Mouse (Mus musculus) cortical plate, adult 2 months (tissue): ENCODE data around the gene Ttc28. TPM values are rescaled to one million over a fixed set of nuclear protein-coding genes. Genes with fewer than 3 reads are reported as not detected.

Experiments
- H3K27ac ChIP-seq: fragments of 200-500 bp; 2 replicates; pipeline ENCODE4 v1.5.1; 2012; ENCODE audit warnings: low read length, control low read depth, inconsistent platforms; ENCODE audit not compliant: insufficient read depth
- H3K4me1 ChIP-seq: fragments of 200-500 bp; 2 replicates; pipeline ENCODE4 v1.6.1; 2011; ENCODE audit warnings: low read length; ENCODE audit not compliant: control insufficient read depth, insufficient read depth
- H3K4me3 ChIP-seq: fragments of 200-500 bp; 2 replicates; pipeline ENCODE4 v1.5.1; 2011; ENCODE audit warnings: mild to moderate bottlenecking, low read length, control low read depth; ENCODE audit not compliant: insufficient read depth
- CTCF ChIP-seq: fragments of 200-500 bp; IDR thresholded peaks from 2 replicates; pipeline ENCODE4 v1.5.1; 2011; ENCODE audit warnings: mild to moderate bottlenecking, control low read depth, low read length; ENCODE audit not compliant: insufficient read depth; ENCODE audit errors: extremely low read depth
- POLR2A ChIP-seq: fragments of 200-500 bp; IDR thresholded peaks from 2 replicates; pipeline ENCODE4 v1.6.1; 2011; ENCODE audit warnings: mild to moderate bottlenecking, low read length, control low read depth; ENCODE audit not compliant: insufficient read depth; ENCODE audit errors: extremely low read depth
- polyA plus RNA-seq: library from polyadenylated mRNA; depleted of rRNA; stranded (reverse); fragments of >200 nt; gene quantifications from 2 replicates; pipeline ENCODE4 v1.2.3, GENCODE M21; 2012

Ttc28 gene
- polyA plus RNA-seq, 1 experiment = 3.7 TPM

DNA sequence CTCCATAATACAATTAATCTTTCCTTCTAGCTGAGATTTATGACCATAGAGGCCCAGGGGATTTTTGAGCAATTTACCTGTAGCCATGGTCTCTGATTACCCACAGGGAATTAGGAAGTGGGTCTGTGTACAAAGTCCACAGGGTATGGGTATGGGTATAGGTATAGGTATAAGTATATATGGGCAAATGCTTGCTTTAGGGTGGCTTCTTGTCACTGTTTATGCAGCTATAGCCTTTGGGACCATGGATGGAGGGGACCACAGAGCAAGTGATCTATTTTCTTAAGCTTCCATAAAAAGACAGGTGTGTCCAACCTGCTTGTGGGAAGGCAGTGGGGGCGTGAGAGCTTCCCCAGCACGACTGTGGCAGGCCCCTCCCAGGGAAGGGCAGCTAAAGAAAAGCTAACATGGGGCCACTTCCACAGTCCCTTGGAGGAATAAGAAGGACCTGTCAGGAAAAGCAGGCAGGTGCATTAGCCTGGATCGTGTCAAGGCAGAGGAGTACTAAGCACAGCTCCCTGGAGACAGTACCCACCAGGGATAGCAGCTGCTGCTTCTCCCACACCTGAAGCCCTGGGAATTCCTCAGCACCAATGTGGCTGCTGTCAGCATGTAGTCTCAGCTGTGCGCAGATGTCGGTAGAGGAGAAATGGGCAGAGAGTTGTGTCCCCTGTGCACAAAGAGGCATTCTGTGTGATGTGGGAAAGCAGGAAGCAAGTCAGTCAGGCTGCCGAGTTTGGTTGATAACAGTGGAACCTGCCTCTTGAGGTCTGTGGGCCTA is 338.7 kb downstream of the Ttc28 start:
- Histone ChIP-seq H3K27ac (no peak overlapping the region), H3K4me1 (peaks cover 5% of the 10 kb centered on the region)

DNA sequence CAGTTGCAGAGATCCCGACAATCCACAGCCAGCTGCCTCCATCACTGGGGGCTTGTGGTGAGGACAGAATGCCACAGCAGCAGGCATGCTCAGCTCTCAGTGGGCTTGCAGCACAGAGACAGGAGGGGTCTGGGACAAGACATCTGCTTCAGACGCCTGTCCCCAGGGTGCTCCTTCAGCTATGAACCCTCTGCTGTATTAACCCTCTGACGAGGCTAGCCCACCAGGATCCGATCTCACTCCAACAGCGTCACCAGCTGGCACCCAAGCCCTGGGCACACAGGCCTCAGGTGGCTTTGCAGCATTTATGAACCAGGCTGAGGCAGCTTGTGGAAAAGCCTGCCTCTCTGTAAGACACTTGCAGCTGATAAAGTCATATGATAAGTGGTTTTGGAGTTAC is 339.4 kb downstream of the Ttc28 start:
- peaks cover 5% of the 10 kb centered on the region for H3K4me1 ChIP-seq
- H3K27ac ChIP-seq = no peak overlapping the region
- no peak overlapping the region for H3K4me3 ChIP-seq
- TF ChIP-seq POLR2A (no peak), CTCF (no peak)

More for the DNA sequence above, 338.7 kb downstream of the Ttc28 start:
- TF ChIP-seq POLR2A (no peak), CTCF (no peak)
- H3K4me3 ChIP-seq = no peak overlapping the region

DNA sequence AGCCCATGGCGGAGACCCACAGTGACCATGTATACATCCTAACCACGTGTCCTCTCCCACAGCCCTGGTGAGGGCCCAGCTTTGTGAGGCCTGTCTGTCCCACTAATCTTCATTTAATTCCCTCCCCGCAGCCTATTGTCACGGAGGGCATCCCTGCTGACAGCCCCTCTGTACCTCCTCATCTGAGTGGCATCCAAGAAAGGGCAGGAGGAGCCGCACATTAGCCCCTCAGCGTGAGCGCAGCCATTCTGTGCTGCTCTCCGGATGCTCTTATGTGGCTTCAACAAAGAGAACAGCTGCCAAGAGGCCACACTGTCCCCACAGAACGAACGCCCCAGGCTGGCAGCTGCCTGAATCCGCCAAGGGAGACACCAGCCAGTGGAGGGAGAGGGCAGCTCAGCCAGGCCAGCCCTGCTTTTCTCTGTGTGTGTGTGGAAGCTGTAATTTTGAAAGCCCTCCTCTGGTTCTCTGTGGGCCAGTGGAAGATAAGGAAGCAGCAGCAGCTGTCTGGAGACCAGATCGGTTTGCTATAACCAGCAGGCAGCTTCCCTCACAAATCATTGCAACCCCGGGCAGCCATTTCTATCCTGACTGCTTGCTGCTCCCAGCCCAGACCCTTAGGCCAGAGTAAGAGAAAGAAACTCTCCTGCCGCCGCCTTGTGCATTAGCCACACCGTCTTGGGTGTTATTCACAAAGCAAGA is 341.2 kb downstream of the Ttc28 start:
- no peak for TF ChIP-seq CTCF
- no peak for TF ChIP-seq POLR2A
- no peak overlapping the region for H3K27ac ChIP-seq
- H3K4me1 ChIP-seq = peaks cover 3% of the 10 kb centered on the region
- H3K4me3 ChIP-seq = no peak overlapping the region

DNA sequence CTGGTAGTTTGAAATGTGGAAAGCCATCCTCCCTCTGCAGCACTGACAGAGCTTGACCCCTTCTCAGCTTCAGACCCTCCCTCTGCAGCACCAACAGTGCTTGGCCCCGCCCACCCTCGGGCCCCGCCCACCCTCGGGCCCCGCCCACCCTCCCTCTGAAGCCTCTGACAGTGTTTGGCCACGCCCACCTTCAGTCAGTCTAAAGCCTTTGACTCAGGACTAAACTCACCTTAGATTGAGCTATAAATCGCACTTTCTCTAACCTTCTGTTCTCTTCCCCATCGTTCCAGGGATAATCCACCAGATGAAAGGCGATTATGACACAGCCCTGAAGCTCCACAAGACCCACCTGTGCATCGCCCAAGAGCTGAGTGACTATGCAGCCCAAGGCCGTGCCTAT is 343.2 kb downstream of the Ttc28 start:
- TF ChIP-seq POLR2A (no peak), CTCF (no peak)
- Histone ChIP-seq H3K27ac (no peak overlapping the region), H3K4me1 (no peaks in the 10 kb centered on the region), H3K4me3 (no peak overlapping the region)

DNA sequence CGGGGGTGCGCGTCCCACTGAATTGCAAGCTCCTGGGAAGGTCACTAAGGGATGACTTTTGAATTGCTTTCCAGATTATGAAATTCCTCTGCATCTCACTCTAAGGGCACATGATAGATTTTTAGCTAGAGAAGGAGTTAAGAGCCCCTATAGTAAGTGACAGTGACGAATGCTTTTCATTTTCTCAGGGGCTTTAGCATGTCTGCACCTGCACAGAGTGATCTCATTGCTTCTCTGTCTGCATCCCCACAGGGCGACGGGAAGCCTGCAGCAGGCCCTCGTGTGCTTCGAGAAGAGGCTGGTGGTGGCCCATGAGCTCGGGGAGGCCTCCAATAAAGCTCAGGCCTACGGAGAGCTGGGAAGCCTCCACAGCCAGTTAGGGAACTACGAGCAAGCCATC is 345.7 kb downstream of the Ttc28 start:
- no peaks in the 10 kb centered on the region for H3K4me1 ChIP-seq
- no peak overlapping the region for H3K27ac ChIP-seq
- TF ChIP-seq POLR2A (no peak), CTCF (no peak)
- no peak overlapping the region for H3K4me3 ChIP-seq

DNA sequence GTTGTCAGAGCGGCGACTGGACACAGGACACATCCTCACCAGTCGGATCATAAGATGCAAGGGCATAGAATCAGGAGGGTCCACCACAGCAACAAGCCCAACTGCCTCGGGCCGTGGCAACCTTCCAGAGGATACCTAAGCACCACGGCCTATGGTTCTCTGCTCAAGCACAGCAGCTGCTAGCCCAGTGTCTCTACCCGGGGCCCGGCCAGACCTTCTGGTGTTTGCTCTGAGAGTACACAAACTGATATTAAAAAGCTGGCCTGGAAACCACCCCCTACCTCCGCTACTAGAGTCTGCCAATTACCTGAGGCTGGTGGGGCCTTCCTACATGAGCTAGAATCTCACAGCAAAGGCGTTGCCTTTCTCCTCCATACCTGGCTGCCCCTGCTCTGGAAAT is 346.9 kb downstream of the Ttc28 start:
- TF ChIP-seq CTCF (no peak), POLR2A (no peak)
- no peak overlapping the region for H3K4me3 ChIP-seq
- no peak overlapping the region for H3K27ac ChIP-seq
- no peaks in the 10 kb centered on the region for H3K4me1 ChIP-seq

DNA sequence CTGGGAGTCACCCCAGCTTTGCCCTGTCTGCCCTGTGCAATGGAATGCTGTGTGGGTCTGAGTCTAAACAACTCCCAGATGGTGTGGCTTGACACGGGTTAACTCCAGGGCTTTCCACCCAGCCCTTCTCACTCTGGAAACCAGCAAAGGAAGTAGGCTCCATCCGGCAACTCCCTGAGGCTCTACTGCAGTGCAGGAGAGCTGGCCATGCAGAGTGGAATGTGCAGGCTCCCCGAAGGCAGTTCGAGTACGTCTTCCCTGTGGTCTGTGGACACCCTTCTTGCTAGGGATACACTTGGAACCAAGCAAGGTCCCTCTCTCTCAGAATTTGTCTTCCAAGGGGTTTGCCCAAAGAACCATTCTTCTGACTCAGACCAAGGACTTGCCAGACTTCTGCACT is 348.2 kb downstream of the Ttc28 start:
- H3K27ac ChIP-seq = no peak overlapping the region
- TF ChIP-seq CTCF = no peak
- no peak for TF ChIP-seq POLR2A
- no peaks in the 10 kb centered on the region for H3K4me1 ChIP-seq
- no peak overlapping the region for H3K4me3 ChIP-seq

DNA sequence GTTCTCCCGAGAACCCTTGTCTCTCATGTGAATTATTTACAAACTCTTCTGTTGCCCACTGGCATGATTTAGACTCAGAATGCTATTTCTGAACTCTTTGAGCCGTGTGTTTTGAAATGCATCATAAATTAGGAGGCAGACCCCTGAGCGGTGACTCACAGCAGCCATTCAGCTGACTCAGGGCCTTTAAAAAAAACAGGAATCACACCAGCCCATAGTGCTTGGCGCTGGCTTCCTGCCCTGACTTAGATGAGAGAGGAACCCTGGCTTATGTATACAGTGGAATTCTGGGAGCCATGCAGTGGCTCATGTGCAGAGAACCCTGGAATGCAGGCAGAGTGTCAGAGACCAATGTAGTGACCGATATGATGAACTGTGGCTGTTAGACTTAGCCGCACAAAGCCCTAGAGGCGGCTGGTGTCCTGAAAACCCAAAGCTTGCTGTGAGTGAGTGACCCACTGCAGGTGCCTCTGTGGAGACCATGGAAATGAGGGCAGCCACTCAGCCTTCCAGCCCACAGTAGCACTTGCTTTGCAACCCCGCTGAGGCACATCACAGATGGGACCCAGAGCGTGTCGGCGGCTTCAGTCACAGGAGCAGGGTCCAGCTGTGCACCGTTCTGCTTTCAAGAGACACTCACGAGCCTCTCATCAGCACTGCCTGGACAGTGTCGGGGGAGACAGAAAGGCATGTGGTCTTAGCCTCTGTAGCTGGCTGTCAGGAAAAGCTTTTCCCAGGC is 348.9 kb downstream of the Ttc28 start:
- TF ChIP-seq CTCF = no peak
- no peak for TF ChIP-seq POLR2A
- no peak overlapping the region for H3K27ac ChIP-seq
- no peaks in the 10 kb centered on the region for H3K4me1 ChIP-seq
- no peak overlapping the region for H3K4me3 ChIP-seq

DNA sequence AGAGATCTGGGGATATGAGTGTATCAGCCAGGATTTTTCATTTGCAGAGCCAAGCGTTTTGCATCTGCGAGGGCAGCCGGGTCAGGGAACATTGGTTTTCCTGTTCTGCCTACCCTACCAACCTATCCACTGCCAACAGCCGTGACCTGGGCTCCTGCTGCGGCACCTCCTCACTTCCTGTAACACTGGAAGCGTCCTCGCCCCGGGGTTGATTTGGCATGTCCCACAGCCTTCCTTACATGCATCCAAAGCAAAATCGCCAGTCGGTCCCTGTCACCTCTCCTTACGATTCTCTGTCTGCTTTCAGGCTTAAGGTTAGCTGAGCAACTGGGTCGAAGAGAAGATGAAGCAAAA is 349.4 kb downstream of the Ttc28 start:
- Histone ChIP-seq H3K27ac (no peak overlapping the region), H3K4me3 (no peak overlapping the region), H3K4me1 (no peaks in the 10 kb centered on the region)
- TF ChIP-seq CTCF = no peak
- no peak for TF ChIP-seq POLR2A
